Comparison of ENCODE assay signal across 8 mouse cellular contexts in the genomic region with DNA sequence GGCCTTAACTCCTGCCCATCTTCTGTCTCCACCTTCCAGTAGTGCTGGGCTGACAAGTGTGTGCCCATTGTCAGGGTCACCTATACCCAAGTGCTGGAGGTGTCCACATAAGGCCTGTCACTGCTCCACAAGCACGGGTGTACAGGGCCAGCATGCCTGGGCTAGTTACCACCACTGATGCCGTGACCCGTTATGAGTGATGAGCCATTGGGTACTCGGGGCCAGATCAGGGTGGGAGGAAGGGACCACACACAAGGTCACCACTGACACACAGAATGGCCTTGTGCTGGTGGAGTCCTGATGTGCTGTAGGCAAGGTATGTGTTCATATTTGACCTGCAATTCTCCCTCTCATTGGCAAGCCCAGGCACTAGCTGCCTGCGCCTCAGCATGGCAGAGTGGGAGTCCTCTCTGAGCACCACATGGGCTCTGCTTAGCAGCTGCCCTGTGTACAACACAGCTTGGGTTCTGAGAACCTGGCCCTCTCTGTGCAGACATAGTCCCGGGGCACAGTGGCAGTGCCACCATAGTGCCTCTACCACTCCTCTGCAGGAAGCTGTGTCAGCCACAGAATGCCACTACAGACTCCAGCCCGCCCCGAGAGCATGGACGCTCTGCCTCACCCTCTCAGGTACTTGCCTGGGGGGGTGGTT. TPM values are rescaled to one million over a fixed set of nuclear protein-coding genes. Genes with fewer than 3 reads are reported as not detected.
DNase-seq lines count a peak whose midpoint lies in the region; ATAC-seq and TF ChIP-seq lines count a peak whose summit lies in the region.
"Had no signal": no experiment of that assay in that cellular context is flagged by ENCODE, and none has a peak within 500 bp of the region (broad histone marks: within the 10 kb centered on the region; RNA-seq: fewer than 3 reads in every experiment).

No protein-coding gene starts in this region.

- H3K9ac ChIP-seq in heart, adult 2 months (ENCODE audit: low read depth, low read length): no peak overlapping the region
- H3K9ac ChIP-seq in forebrain, embryonic 16.5 days (replicated peaks; ENCODE audit: low read depth, low read length): no peak overlapping the region
- no peak overlapping the region for H3K9ac ChIP-seq in neural tube, embryonic 14.5 days (replicated peaks; ENCODE audit: low read depth, low read length)
- H3K9ac ChIP-seq: heart, embryonic 12.5 days had no signal

- H3K4me1 ChIP-seq in heart, adult 2 months (ENCODE audit: control insufficient read depth, insufficient read depth, low read length): peaks cover 3% of the 10 kb centered on the region; the same call in 1 of the 2 replicates
- peaks cover 57% of the 10 kb centered on the region for H3K4me1 ChIP-seq in megakaryocyte, embryonic 14.5 days
- no peaks in the 10 kb centered on the region for H3K4me1 ChIP-seq in forebrain, embryonic 16.5 days (replicated peaks; ENCODE audit: control insufficient read depth, insufficient read depth, low read length)
- no peaks in the 10 kb centered on the region for H3K4me1 ChIP-seq in neural tube, embryonic 14.5 days (ENCODE audit: control insufficient read depth, insufficient read depth, low read length)

- WGBS in heart, adult 2 months: 87% methylated on average over 9 of the region's 9 CpGs
- 89% methylated on average over 9 of the region's 9 CpGs for WGBS in forebrain, embryonic 16.5 days
- 95% methylated on average over 9 of the region's 9 CpGs for WGBS in neural tube, embryonic 14.5 days

- no peaks in the 10 kb centered on the region for H3K9me3 ChIP-seq in megakaryocyte, embryonic 14.5 days
- H3K9me3 ChIP-seq in forebrain, embryonic 16.5 days (ENCODE audit: control insufficient read depth, low read length): no peaks in the 10 kb centered on the region
- no peaks in the 10 kb centered on the region for H3K9me3 ChIP-seq in neural tube, embryonic 14.5 days (ENCODE audit: control insufficient read depth, low read length)
- H3K9me3 ChIP-seq: heart, embryonic 12.5 days had no signal

- ATAC-seq in megakaryocyte, adult 5-6 weeks (ENCODE audit: poor library complexity, severe bottlenecking): no peak
- ATAC-seq in forebrain, embryonic 16.5 days: 0 out of 2 replicates have a peak, but pooled peaks have one; percentile 11
- ATAC-seq in neural tube, embryonic 14.5 days (ENCODE audit: low read depth): peak; percentile 16; the same call in 1 of the 2 replicates

- H3K27me3 ChIP-seq in heart, adult 2 months (ENCODE audit: control insufficient read depth, insufficient read depth, low read length): no peaks in the 10 kb centered on the region
- H3K27me3 ChIP-seq in megakaryocyte, embryonic 14.5 days (replicated peaks): no peaks in the 10 kb centered on the region
- no peaks in the 10 kb centered on the region for H3K27me3 ChIP-seq in forebrain, embryonic 16.5 days (replicated peaks; ENCODE audit: control insufficient read depth, insufficient read depth, low read length)
- H3K27me3 ChIP-seq in neural tube, embryonic 14.5 days (ENCODE audit: control insufficient read depth, insufficient read depth, low read length): no peaks in the 10 kb centered on the region
- H3K27me3 ChIP-seq: heart, embryonic 12.5 days had no signal

- H3K4me3 ChIP-seq in heart, adult 2 months: no peak overlapping the region
- H3K4me3 ChIP-seq in megakaryocyte, embryonic 14.5 days (replicated peaks): peak overlapping the region; percentile 50
- H3K4me3 ChIP-seq in forebrain, embryonic 16.5 days (replicated peaks; ENCODE audit: low read length): no peak overlapping the region
- no peak overlapping the region for H3K4me3 ChIP-seq in neural tube, embryonic 14.5 days (ENCODE audit: low read depth, low read length)
- H3K4me3 ChIP-seq: heart, embryonic 12.5 days had no signal

- TF ChIP-seq EP300 in heart, adult 2 months (IDR thresholded peaks at IDR 0.05; ENCODE audit: insufficient read depth, low read depth, low read length): no peak

- H3K4me2 ChIP-seq in forebrain, embryonic 16.5 days (ENCODE audit: low read length): no peak overlapping the region
- H3K4me2 ChIP-seq in neural tube, embryonic 14.5 days (ENCODE audit: low read depth, low read length): no peak overlapping the region
- H3K4me2 ChIP-seq: heart, embryonic 12.5 days had no signal

- DNase-seq in heart, adult 2 months: no peak
- no peak for DNase-seq in heart, postnatal 25 days (ENCODE audit: low spot score)
- DNase-seq in left cerebral cortex, adult 8-10 months (ENCODE audit: low spot score in 2 of 2): no peak

- no peak for TF ChIP-seq CTCF in heart, adult 2 months (IDR thresholded peaks at IDR 0.05)

- no peaks in the 10 kb centered on the region for H3K36me3 ChIP-seq in heart, adult 2 months (ENCODE audit: control insufficient read depth, insufficient read depth, low read length)
- peaks cover 99% of the 10 kb centered on the region for H3K36me3 ChIP-seq in megakaryocyte, embryonic 14.5 days (replicated peaks; ENCODE audit: low read length)
- peaks cover 20% of the 10 kb centered on the region for H3K36me3 ChIP-seq in forebrain, embryonic 16.5 days (ENCODE audit: control insufficient read depth, insufficient read depth)
- peaks cover 53% of the 10 kb centered on the region for H3K36me3 ChIP-seq in neural tube, embryonic 14.5 days (ENCODE audit: control insufficient read depth, insufficient read depth, low read length)

- no peak for TF ChIP-seq POLR2A in heart, adult 2 months (IDR thresholded peaks at IDR 0.05; ENCODE audit: insufficient read depth, low read depth, low read length)

- peak overlapping the region; percentile 4; the same call in 1 of the 2 replicates for H3K27ac ChIP-seq in heart, adult 2 months
- no peak overlapping the region for H3K27ac ChIP-seq in forebrain, embryonic 16.5 days (ENCODE audit: low read length)
- no peak overlapping the region for H3K27ac ChIP-seq in neural tube, embryonic 14.5 days (ENCODE audit: low read depth, low read length)

- intact Hi-C loops in heart, adult 2 months (cut with DNase I): loop anchor here (1.0 to 10.0 kb wide), 3 partner anchors 24 to 200 kb away; partner anchors contain the start of gene Rex1bd
- intact Hi-C loops in heart, postnatal 25 days (cut with DNase I): loop anchor here (1.0 to 10.0 kb wide), 2 partner anchors 24 to 200 kb away; no protein-coding TSS in a partner anchor

- no peaks in the 10 kb centered on the region for H3K79me2 ChIP-seq in heart, adult 2 months (replicated peaks; ENCODE audit: control insufficient read depth, insufficient read depth, low read length)

RNA-seq across cellular contexts. Expression of gene Isyna1, which starts 9.4 kb away (rescaled TPM):
- 10 to 100 TPM; 26.7 to 28.3 TPM for total RNA-seq in heart, adult 2 months (2021)
- 40.3 and 41.6 TPM in 2 replicates for polyA plus RNA-seq in heart, adult 2 months (2012; rRNA removed)
- total RNA-seq in heart, postnatal 25 days (2021): 10 to 100 TPM; 21.5 to 25.1 TPM
- 165 and 201 TPM in 2 replicates for polyA plus RNA-seq in megakaryocyte, embryonic 14.5 days (2012; ENCODE audit: insufficient read depth, low replicate concordance)
- 11.8 and 11.9 TPM in 2 replicates for total RNA-seq in megakaryocyte, adult 5-6 weeks (2015)
- 13.9 and 15.7 TPM in 2 replicates for total RNA-seq in megakaryocyte, adult 5-6 weeks (2017)
- polyA plus RNA-seq in forebrain, embryonic 16.5 days (2015; fragmentation: Nextera tagmentation; extraction: Ambion mirVana): 116 and 141 TPM in 2 replicates
- 65.5 and 73.3 TPM in 2 replicates for polyA plus RNA-seq in neural tube, embryonic 14.5 days (2014; fragmentation: Nextera tagmentation; extraction: Ambion mirVana)
- 10 to 100 TPM; 54.5 to 60.3 (median 56.5) TPM for total RNA-seq in left cerebral cortex, adult 8-10 months (2022)

RNA-seq across cellular contexts. Expression of gene Ssbp4, which starts 23.9 kb away (rescaled TPM):
- 10 to 100 TPM; 34.6 to 35.8 TPM for total RNA-seq in heart, adult 2 months (2021)
- 45.6 and 72.8 TPM in 2 replicates for polyA plus RNA-seq in heart, adult 2 months (2012; rRNA removed)
- total RNA-seq in heart, postnatal 25 days (2021): 10 to 100 TPM; 37.0 to 37.7 TPM
- polyA plus RNA-seq in megakaryocyte, embryonic 14.5 days (2012; ENCODE audit: insufficient read depth, low replicate concordance): 1,561 and 3,509 TPM in 2 replicates
- 35.7 and 38.2 TPM in 2 replicates for total RNA-seq in megakaryocyte, adult 5-6 weeks (2015)
- 61.3 and 76.1 TPM in 2 replicates for total RNA-seq in megakaryocyte, adult 5-6 weeks (2017)
- 100 and 121 TPM in 2 replicates for polyA plus RNA-seq in forebrain, embryonic 16.5 days (2015; fragmentation: Nextera tagmentation; extraction: Ambion mirVana)
- 163 and 240 TPM in 2 replicates for polyA plus RNA-seq in neural tube, embryonic 14.5 days (2014; fragmentation: Nextera tagmentation; extraction: Ambion mirVana)
- total RNA-seq in left cerebral cortex, adult 8-10 months (2022): 100 to 1,000 TPM; 211 to 248 (median 234) TPM

RNA-seq across cellular contexts. Expression of gene Lrrc25, which starts 31.2 kb away (rescaled TPM):
- 1 to 10 TPM; 1.6 to 1.8 TPM for total RNA-seq in heart, adult 2 months (2021)
- 3.6 and 4.5 TPM in 2 replicates for polyA plus RNA-seq in heart, adult 2 months (2012; rRNA removed)
- 1 to 10 TPM; 1.4 to 1.5 TPM for total RNA-seq in heart, postnatal 25 days (2021)
- 19.0 and 34.7 TPM in 2 replicates for polyA plus RNA-seq in megakaryocyte, embryonic 14.5 days (2012; ENCODE audit: insufficient read depth, low replicate concordance)
- total RNA-seq in megakaryocyte, adult 5-6 weeks (2015): 62.2 and 64.6 TPM in 2 replicates
- total RNA-seq in megakaryocyte, adult 5-6 weeks (2017): 29.3 and 33.8 TPM in 2 replicates
- polyA plus RNA-seq in forebrain, embryonic 16.5 days (2015; fragmentation: Nextera tagmentation; extraction: Ambion mirVana): 0.61 and 1.1 TPM in 2 replicates
- polyA plus RNA-seq in neural tube, embryonic 14.5 days (2014; fragmentation: Nextera tagmentation; extraction: Ambion mirVana): 0.20 and 1.8 TPM in 2 replicates
- 1 to 10 TPM in 1 of 4 experiments, under 1 TPM in 3; 0.55 to 1.3 (median 0.87) TPM for total RNA-seq in left cerebral cortex, adult 8-10 months (2022)

RNA-seq across cellular contexts. Expression of gene Ell, which starts 45.5 kb away (rescaled TPM):
- total RNA-seq in heart, adult 2 months (2021): 10 to 100 TPM in 1 of 2 experiments, 1 to 10 TPM in 1; 9.6 to 12.0 TPM
- polyA plus RNA-seq in heart, adult 2 months (2012; rRNA removed): 12.7 and 13.8 TPM in 2 replicates
- total RNA-seq in heart, postnatal 25 days (2021): 10 to 100 TPM; 11.7 to 13.3 TPM
- polyA plus RNA-seq in megakaryocyte, embryonic 14.5 days (2012; ENCODE audit: insufficient read depth, low replicate concordance): 58.8 and 65.3 TPM in 2 replicates
- total RNA-seq in megakaryocyte, adult 5-6 weeks (2015): 9.3 and 12.5 TPM in 2 replicates
- total RNA-seq in megakaryocyte, adult 5-6 weeks (2017): 11.1 and 11.9 TPM in 2 replicates
- polyA plus RNA-seq in forebrain, embryonic 16.5 days (2015; fragmentation: Nextera tagmentation; extraction: Ambion mirVana): 17.1 and 18.9 TPM in 2 replicates
- 16.7 and 17.8 TPM in 2 replicates for polyA plus RNA-seq in neural tube, embryonic 14.5 days (2014; fragmentation: Nextera tagmentation; extraction: Ambion mirVana)
- total RNA-seq in left cerebral cortex, adult 8-10 months (2022): 10 to 100 TPM; 17.6 to 25.3 (median 19.2) TPM

RNA-seq across cellular contexts. Expression of gene Gdf15, which starts 47.5 kb away (rescaled TPM):
- 1 to 10 TPM; 1.1 to 2.0 TPM for total RNA-seq in heart, adult 2 months (2021)
- polyA plus RNA-seq in heart, adult 2 months (2012; rRNA removed): 0.38 and 3.8 TPM in 2 replicates
- under 1 TPM; 0.56 to 0.73 TPM for total RNA-seq in heart, postnatal 25 days (2021)
- 2.5 and 4.5 TPM in 2 replicates for polyA plus RNA-seq in megakaryocyte, embryonic 14.5 days (2012; ENCODE audit: insufficient read depth, low replicate concordance)
- total RNA-seq in megakaryocyte, adult 5-6 weeks (2015): not detected in 2 replicates
- total RNA-seq in megakaryocyte, adult 5-6 weeks (2017): not detected in 2 replicates
- 0.20 TPM in 1 of 2 replicates, not detected in the other for polyA plus RNA-seq in forebrain, embryonic 16.5 days (2015; fragmentation: Nextera tagmentation; extraction: Ambion mirVana)
- polyA plus RNA-seq in neural tube, embryonic 14.5 days (2014; fragmentation: Nextera tagmentation; extraction: Ambion mirVana): 0.54 TPM in 1 of 2 replicates, not detected in the other
- not detected for total RNA-seq in left cerebral cortex, adult 8-10 months (2022)

Comparison
In these comparisons a context has a peak if more than half of its experiments do, and no peak if none do; other contexts are left out.
1. RNA of gene Lrrc25, which starts 31.2 kb away (total RNA-seq): 29.3 to 64.6 TPM in megakaryocyte, adult 5-6 weeks; 1.6 to 1.8 TPM in heart, adult 2 months, 1.4 to 1.5 TPM in heart, postnatal 25 days and 0.55 to 1.3 TPM in left cerebral cortex, adult 8-10 months; every median in the first group is over 10 times any median in the second.